Mouse (Mus musculus) frontal cortex, adult (tissue): Measurements from ENCODE around the gene Slc41a2.
A peak's percentile ranks its signal among the peaks of the same experiment; 100 is the strongest.

Experiments
- ATAC-seq: cut with Nextera tagmentation; 2 replicates; pipeline ENCODE4 v1.9.2; 2017; ENCODE audit warnings: mild to moderate bottlenecking, moderate library complexity, mixed read lengths; ENCODE audit not compliant: low TSS enrichment

The Slc41a2 gene

DNA sequence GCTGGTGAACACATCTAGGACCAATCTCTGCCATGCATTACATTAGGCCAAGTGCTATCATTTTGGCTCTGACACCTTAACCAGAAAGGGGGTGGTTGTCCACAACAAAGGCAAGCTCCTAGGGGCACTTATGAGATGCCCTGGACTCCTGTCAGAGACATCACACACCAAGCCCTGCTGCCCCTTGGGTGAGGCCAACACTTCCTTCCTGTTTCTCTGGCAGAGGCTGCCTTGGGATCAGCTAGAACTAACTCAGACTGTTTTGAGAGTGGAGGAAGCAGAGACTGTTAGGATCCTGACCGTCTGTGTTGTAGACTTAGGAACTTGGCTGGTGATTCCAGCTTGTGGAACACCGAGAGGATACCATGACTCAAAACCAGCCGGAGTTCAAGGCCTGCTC lies 103.7 kb downstream of the Slc41a2 start:
- ATAC-seq: no peak

DNA sequence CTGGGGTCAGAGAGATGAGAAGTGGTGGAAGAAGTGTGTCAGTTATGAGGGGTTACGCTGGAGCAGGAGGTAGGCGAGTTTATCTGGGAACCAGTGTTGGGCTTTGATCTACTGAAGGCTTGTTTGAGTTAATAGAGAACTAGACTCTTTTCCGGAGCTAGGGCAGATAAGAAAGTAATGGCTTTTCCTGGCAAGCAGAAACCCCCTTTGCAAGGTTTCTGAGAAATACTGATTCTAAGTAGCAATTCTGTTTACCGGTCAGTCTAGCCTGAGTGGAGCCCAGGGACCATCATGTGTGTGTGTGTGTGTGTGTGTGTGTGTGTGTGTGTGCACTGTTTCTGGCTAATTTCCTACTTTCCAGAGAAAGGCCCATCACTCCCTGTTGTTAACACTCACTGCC lies 109.1 kb downstream of the Slc41a2 start:
- ATAC-seq: no peak

DNA sequence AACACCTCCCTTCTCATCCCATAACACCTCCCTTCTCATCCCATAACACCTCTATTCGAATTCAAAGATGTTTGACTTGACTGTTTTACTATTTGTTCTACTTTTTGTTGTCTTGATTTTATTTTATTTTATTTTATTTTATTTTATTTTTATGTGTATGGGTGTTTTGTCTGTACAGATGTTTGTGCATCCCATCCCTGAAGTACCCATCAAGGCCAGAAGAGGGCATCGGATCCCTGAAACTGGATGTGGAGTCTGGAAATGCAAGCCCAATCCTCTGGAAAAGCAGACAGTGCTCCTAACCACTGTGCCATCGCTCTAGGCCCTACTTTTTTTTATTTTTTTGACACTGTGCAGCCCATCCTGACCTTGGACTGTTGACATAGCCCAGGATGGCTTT lies 112.7 kb downstream of the Slc41a2 start:
- ATAC-seq: no peak

DNA sequence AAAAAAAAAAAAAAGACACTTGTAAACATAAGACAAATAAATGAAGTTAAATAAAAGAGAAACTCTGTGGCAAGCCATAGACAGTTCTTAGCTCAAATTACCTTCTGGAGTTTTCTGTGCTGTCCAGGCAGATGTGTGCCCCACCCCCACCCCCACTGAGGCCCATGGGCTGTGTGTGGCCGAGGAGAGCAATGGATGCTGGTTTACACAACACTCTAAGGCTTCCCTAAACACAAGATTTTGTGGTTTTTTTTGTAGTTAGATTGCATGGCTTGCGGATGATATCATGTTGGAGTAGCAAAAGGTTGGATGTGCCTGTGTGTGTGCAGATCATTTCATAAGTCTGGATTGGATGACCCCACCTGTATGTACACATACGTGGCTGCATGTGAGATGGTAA lies 116.8 kb downstream of the Slc41a2 start:
- no peak for ATAC-seq

DNA sequence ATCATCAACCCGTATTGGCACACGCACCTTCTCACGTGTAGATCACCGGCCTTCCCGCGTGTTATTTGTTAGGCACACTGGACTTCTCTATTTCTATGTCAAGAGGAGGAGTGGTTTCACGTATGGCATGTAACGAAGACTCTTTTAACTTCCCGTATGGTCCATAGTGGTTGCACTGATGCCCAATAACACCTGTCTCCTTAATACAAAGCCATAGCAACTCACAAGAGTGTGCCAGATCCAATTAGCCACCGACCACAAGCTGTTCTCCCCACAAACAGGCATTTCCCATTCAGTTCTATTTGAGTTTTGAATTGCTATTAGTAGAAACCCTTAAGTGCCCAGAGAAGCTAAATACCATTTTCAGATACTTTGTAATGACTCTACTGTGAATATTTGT lies 117.5 kb downstream of the Slc41a2 start:
- ATAC-seq: no peak

DNA sequence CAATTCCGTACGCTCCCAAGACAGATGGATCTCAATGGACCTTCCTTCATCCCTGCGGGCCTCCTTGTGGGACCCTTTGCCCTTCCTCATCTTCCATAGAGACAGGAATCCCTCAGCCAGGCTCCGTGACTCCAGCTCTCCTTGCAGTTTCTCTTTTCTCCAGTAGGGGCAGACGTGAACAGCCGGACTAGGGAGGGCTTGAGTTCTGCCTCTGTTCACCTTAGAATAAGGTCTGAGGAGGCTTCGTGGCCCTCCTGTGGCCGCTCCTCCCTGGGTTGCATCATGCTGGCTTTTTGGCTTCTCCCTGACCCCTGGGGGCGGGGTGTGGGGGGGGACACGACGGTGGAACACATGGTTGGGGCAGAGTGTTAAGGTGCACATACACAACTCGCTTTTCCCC lies 118.0 kb downstream of the Slc41a2 start:
- no peak; the same call in 1 of the 2 replicates for ATAC-seq

DNA sequence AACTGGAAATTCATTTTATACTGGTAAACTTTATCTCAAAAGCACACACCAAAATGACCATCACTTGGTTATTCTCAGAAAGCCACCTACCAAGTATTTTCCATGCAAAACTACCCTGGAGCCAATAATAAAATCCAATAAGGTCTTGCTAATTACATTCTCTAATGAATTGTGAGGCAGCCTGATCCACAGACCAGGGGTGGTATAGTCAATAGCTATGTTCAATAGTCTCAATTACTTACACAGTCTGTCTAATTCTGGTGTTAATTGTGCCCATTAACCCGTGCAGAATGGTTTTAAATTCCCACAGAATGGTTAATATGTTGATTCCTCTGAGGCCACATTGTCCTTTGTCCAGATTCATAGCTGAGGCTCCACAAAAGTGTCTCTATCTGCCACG lies 118.9 kb downstream of the Slc41a2 start:
- ATAC-seq: no peak

DNA sequence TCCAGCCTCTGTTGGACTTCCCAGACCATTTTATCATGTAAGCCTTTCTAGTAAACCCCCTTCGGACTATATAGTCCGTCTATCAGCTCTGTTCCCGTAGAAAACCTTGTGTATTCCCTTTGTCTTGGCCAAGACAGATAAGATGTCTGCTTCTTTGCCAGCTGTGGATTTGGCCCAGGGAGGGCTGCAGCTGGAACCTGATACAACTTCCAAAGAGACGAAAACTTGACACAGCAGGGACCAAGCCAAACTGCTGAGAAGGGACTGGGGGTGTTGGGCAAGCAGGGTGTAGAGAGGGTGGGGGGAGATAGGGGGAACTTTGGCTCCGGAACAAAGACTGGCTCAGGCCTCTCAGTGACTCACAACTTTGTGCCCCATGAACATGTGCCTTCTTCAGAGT lies 120.4 kb downstream of the Slc41a2 start:
- no peak for ATAC-seq

DNA sequence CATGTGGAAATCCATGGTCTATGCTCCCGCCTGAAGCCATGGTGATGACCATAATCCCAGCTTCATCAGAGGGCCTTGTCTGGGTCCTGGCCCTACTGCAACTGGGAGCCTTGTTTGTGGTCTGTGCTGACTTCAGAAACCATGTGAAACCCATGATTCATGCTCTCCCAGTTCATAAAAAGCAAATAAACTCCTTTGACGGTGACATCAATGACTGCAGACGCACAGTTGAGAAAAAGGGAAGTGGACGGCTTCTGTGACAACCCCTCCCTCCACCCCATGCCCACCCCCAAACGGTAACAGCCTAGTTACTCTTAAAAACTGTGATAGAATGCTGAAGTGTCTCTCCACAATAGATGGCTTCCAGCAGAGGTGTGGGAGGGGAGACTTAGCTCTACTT lies 122.1 kb downstream of the Slc41a2 start:
- ATAC-seq: no peak

DNA sequence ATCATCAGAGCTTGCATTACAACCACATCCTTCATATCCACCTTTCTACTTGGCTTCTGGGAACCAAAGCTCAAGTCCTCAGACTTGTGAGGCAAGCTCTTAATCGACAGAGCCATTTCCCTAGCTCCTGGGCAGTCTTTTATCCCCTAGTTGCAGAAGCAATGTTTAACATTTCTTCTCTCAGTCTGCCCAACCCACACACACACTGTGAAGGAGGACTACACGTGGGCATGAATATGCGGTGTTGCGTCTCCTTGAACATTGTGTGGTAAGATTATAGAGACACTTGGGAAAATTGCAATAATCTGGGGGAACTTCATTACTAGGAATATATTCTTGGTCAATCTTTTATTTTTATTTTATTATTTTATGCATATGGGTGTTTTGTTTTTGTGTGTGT lies 125.1 kb downstream of the Slc41a2 start:
- ATAC-seq: peak; percentile 84; the same call in 1 of the 2 replicates

DNA sequence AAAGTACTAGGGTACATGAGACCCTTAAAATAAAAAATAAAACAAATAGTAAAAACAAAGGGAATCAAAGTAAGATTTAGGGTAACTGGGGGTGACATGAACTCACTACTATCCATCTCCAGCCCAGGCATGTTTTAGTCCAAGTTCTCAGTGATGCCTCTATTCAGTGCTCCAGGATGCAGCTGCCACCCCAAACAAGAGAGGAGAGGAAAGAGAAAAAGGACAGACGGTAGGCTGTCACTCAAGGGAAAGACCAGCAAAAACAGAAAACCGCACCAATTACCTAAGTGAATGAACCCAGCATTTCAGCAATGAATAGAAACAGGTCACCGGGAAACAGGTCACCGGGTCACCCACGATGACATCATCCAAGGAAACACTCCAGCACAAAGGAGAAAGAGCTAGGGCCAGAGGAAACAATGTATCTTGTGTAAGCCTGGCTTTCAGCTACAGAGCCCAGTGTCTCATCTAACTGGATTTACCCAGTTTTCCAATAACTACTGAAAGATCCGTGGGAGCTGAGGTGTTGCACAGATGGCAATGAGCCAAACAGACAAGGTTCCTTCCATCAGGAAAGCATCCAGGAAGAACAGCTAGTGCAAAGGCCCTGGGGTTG lies 126.6 kb downstream of the Slc41a2 start:
- no peak for ATAC-seq

DNA sequence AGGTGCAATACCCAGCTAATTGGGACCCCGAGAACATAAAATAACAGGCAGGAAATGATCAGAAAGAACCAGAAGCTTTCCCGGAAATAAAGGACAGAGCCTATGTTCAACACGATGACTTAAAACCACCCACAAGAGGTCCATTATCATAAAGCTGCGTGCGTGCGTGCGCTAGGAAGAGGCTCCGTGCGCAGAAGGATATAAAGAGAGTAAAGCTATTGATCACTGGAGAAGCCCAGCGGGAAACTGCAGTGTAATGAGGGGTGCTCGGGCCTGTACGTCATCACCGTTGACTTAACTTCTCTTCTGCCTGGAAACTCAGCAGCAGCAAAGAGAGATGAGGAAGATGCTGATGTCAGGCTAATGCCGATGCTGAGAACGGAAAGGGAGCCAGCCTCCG lies 127.6 kb downstream of the Slc41a2 start:
- ATAC-seq: no peak

DNA sequence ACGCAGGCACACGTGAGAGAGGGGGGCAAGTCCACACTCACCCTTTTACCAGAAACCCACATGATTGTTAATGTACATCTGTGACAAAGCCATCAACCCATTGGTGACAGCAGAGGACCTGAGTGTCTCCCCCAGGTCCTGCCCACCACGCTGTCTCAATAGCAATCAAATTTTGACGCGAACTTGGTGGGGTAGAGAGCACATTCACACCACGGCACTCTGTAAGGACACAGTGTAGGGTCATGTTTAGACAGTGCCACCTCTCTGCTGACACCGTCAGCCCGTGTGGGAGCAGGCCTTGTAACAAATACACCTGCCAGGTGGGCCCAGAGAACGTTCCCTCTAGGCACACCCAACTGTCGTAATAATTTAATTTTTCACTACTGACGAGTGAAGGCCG lies 128.3 kb downstream of the Slc41a2 start:
- no peak for ATAC-seq

DNA sequence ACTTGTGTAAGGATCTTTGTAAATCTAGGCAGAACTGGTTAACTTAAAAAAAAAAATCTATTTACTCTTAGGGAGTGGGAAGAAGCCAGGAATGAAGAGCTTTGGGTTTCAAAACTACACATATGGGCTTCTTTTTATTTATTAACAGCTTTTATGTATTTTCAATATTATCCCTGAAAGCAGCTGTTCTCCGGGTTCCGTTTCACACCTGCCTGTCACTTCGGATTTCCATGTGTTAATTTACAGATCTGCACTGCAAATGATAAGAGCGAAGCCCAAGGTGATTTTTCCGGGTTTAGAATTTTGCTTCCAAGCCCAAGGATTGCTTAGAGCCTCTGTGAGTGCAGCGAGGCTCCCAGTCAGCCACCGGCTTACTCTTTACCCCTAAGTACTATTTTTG lies 129.2 kb downstream of the Slc41a2 start:
- ATAC-seq: no peak

DNA sequence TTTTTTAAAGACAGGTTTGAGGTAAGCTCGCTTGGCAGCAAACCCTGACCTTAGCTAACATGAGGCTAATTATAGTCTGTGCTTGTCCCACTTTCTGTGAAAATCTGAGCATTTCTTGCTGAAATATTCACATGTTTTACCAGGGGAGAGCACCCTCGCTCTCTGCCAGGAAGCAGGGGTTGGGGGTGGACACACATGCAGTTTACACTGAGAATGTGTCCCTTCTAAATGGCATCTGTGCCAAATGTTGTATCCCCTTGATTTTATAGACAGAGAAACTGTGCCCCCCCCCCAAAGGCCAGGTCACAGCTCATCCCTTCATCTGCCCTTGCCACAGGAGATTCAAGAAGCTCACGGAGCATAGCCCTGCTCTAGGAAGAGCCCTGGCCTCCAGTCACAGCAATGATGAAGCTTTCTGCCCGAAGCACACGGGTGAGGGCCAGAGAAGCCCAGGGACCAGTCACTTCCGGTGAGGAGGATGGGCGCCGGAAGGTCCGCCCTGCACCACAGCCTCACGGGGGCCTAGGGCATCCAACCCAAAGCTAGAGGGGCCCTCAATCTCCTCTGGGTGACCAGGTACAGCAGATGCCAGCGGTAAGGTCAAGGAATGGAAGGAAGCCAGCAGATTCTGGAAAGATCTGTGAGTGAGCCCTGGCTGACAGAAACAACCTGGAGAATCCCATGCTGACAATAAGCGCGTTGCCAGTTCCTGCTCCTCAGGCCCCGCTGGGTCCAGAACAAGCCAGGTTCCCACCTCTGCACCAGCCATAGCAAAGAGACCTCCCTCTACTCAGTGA lies 134.6 kb downstream of the Slc41a2 start:
- ATAC-seq: 0 out of 2 replicates have a peak, but pooled peaks have one; percentile 38

DNA sequence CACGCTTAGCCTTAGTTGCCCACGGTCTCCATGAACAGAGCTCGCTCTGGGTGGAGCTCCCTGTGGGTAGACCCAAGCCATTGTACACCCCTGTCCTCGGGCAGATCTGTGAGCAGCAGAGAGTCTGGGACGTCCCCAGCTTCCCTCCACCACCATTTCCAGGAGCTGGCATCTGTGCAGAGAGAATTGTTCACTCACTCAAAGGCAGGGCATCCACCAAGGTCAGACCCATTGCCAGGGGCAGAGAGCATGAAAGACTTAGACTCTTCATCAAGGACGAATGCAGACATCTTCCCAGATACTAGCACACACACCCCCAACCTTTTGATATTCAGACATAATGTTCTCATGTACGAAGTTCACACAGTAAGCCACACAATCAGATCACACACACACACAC lies 136.2 kb downstream of the Slc41a2 start:
- no peak for ATAC-seq

DNA sequence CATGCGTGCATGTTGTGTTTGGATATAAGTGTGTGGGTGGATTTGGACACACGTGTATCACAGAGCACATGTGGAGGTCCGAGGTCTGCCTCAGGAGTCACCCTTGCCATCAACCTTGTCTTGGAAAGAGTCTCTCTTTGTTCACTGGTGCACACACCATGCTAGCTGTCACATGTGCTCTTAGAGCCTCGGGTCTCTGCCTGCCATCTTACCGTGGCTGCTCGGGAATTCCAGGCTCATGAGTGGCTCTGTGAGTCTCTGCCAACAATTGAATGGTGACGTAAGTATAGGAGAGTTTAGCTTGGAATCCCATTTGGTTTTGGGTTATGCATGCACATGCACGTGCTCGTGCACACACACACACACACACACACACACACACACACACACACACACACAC lies 138.4 kb downstream of the Slc41a2 start:
- ATAC-seq: no peak

DNA sequence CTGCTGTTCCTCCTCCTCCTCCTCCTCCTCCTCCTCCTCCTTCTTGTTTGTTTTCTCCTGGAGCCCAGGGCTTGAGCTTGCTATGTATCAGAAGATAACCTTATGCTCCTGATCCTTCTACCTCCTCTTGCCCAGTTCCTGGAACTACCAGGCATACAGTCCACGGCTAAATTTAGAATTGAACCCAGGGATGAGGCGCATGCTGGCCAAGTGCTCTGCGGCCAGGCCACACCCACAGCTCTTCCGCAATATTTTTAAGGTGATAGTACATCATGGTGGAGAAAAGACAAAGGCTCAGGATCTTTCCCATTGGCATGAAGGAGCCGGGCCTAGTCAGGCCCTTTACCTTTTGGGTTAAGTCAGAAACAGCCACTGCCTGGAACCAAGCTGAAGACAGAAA lies 139.0 kb downstream of the Slc41a2 start:
- ATAC-seq: no peak

DNA sequence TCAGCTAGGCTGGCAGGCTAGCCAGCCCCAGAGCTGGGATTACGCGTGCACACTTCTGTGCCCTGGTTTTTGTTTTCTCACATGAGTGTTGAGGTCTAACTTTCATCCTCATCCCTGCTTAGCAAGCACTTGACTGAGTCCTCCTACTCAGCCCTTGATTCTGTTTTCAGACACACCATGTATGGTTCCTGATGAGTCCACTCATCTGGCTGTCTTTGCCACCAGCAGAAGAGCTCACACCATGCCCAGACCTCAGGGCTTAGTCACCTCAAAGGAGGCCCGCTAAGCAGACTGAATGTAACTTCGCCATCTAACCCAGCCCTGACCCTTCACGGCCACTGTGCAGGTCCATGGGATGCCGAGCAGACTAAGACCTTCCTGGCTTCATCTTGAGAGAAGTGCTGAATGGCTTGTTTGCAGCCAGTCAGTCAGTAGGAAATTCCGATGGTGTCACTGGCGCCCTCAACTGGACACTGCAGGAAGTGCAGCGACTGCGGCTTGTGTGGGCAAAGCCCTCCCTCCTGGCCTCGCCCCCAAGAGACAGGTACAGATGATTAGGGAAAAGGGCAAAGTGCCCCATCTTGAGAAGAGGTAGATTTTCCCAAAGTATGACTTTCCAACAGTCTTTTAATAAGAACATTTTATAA lies 139.9 kb downstream of the Slc41a2 start:
- ATAC-seq: peak; percentile 74; the same call in 1 of the 2 replicates

DNA sequence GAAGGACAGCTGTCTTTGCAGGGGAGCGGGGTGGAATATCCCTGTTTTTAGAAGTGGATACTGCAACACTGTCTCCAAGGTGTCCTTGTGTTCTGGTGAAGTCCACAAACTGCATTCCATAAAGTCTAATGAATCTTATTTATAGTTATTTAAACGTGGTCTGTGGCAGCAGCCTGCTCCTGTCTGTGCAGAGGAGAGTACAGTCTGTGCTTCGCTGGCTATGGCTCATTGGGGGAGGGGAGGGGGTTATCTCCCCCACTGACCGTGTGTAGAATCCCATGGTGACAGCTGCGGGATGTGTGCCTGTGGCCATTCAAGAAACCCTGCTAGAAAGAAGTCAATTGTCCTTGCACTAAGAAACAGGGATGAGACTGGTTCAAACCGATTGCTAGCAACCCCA lies 145.7 kb downstream of the Slc41a2 start:
- no peak for ATAC-seq

DNA sequence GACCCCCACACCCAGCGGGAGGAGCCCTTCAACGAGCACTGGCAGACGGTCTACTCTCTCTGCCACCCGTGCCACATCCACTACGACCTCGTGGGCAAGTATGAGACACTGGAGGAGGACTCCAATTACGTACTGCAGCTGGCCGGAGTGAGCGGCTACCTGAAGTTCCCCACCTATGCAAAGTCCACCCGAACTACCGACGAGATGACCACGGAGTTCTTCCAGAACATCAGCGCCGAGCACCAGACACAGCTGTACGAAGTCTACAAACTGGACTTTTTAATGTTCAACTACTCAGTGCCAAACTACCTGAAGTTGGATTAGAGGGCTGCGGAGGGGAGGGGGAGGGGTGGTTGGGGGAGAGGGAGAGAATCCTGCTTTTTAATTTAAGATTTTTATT lies 146.2 kb downstream of the Slc41a2 start:
- no peak for ATAC-seq

DNA sequence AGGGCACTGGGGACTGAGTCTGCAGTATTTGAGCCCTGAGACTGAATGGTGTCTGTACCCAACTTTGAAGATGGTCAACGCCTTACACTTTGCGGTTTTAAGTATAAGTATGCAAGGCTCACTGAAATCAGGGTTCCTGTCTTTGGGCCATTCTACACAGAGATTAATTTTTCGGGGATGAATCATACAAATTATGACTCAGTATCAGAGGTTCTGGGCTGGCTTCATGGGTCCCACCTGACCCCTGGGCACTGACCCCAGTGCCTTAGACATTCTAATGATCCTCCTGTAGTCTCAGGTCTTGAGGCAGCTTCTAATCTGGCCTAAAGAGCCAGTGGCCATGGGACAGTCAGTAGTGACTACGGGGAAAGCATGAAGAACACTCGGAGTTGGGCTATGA lies 148.6 kb downstream of the Slc41a2 start:
- no peak for ATAC-seq

DNA sequence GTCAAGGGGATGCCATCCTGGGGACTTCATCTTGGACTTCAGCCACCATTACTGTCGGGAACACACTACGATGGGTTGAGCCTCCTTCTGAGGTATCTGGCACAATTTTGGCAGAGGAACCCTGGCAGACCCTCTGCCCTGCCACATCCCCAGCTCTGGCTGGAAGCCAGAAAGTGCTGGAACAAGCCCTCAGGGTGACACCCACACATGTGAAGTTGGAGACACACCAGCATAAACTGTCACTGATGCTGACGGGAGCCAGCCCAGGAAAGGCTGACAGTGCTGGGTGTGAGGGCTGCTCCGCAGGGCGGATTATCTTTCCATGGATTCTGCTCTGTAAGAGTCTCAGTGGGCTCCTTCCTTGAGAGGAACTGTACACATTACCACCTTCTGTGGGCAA lies 150.7 kb downstream of the Slc41a2 start:
- ATAC-seq: peak; percentile 41
